Mouse (Mus musculus) activated CD4-positive, CD25-positive, alpha-beta regulatory T cell, adult 4 months (primary cell): ENCODE measurements around the gene Rspo1. TPM values are rescaled to one million over a fixed set of nuclear protein-coding genes. Genes with fewer than 3 reads are reported as not detected.

Experiments
- ATAC-seq: one replicate; pipeline ENCODE4 v1.8.0; 2017
- polyA plus RNA-seq, 2 experiments: library from polyadenylated mRNA; unstranded; fragments of 100-300 nt; shearing (Covaris generic); gene quantifications; one replicate each; pipeline ENCODE4 v1.2.1; 2017

The Rspo1 gene
- polyA plus RNA-seq, 2 experiments from 2014 or later: not detected

DNA sequence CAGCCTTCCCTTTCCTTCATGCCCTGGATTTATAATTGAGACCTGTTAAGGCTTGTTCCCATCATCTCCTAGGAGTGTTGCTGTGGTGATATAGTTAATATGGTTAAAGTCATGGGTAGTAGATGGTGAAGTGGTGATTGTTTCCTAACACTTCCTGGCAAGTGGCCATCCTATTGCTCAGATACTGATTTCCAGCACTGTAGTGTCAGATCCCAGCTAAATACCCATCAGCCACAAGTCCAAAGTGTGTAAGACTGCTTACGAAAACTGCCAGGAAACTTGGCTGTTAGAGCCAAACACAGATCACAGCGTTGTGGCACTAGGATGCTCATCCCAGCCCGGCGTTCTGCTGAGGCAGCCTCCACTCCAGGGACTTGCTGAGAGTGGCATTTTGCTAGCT lies 48.1 kb downstream of the Rspo1 start:
- ATAC-seq: no peak

DNA sequence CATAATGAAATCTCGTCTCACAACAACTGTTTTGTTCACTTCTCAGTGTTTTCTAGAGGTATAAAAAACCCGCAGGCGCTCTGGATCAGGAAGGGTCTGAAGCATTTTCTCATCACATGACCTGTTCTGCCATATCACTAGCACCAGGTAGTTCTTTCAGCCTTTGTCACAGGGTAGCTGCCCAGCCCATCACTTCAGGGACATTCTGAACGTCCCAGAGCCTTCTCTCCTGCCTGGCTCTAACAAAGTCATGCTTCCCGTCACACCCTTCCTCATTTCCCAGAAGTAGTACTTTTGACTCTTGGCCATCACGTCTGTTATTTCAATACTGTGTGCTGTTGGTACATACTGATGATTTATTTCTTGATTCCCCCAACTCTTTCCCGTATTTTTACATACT lies 58.2 kb downstream of the Rspo1 start:
- ATAC-seq: no peak

DNA sequence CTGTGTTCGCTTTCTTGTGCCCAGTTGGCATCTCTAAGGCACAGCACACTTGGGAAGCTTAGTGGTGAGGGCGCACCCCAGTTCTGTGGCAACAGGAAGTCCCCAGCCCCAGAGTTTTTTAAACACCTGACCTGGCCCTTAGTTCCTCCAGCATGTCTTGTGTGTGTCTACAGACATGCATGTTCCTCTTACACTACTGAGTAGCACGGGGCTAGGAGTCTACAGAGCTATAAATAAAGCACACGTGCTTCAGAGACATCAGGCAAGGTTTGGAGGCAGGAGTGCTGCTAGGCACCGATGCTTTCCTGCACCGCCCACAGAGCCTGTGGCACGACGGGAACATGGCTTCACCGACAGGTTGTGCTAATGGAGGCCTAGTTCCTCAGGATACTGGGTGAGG lies 69.2 kb downstream of the Rspo1 start:
- ATAC-seq: no peak

DNA sequence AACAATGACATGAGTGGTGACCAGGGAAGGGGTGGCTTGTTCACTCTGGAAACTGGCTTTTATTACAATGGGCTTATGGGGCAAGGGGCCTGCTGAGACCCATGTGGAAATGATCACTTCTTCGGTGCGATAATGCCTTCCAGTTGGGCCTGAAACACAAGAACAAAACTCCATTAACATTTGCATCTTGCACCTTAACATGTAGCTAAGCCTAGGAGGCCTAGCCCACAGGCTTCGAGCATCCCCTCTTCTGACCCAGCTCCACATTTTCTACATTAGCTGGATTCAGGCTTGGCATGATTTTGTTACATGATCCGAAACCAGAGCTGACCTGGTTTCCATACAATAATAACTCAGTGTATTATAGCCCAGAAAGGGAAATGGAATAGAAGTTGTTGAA lies 70.2 kb downstream of the Rspo1 start:
- ATAC-seq: no peak

DNA sequence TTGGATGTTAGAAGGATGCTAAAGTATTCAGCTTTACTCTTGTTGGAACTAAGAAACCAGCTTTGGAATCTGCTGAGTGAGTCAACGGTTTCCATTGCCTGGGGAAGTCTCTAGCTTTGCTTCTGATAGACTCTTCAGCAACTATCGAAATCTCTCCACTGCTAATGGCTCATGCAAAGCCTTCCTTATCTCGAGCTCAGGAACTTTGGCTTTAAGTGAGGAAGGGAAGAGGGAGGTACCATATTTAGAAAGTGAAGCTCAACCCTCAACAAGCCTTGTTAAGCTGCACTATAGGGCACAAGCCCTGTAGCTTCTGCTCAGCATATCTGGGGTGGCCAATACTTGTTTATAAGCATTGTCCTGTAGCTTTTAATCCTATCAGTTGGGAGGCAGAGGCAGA lies 71.0 kb downstream of the Rspo1 start:
- no peak for ATAC-seq

DNA sequence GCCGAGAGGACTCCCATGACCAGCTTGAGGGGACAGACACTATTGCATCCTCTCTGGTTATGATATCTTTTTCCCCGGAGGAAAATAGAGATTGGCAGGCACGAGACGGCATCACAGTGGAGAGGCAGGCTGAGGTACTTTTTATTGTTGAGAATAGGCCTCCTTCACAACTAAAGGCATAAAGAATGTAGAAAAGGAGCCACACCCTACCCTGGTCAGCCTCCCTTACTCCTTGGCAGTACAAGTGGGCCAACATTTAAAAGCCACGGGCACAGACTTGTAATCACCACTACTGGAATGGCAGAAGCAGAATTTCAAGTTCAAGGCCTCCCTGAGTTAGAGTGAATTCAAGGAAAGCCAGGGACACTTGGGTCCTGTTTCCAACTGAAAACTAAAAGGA lies 71.8 kb downstream of the Rspo1 start:
- ATAC-seq: no peak

Other genes with a start within 250 kb of the Rspo1 start
- 10 to 100 TPM; 80.2 to 94.1 TPM for gene Inpp5b, start 244.6 kb upstream of the Rspo1 start, polyA plus RNA-seq
- 10 to 100 TPM; 14.2 to 18.5 TPM for gene Mtf1, start 184.3 kb upstream of the Rspo1 start, polyA plus RNA-seq
- 1 to 10 TPM; 4.4 to 6.2 TPM for gene Yrdc, start 135.8 kb upstream of the Rspo1 start, polyA plus RNA-seq
- gene 1110065P20Rik, start 135.2 kb upstream of the Rspo1 start, polyA plus RNA-seq: 1 to 10 TPM; 3.9 to 8.0 TPM
- under 1 TPM; 0.17 to 0.20 TPM for gene Maneal, start 124.3 kb upstream of the Rspo1 start, polyA plus RNA-seq
- under 1 TPM in 1 of 2 experiments, not detected in 1; 0.30 TPM for gene Epha10, start 105.5 kb upstream of the Rspo1 start, polyA plus RNA-seq
- gene 9930104L06Rik, start 49.4 kb upstream of the Rspo1 start, polyA plus RNA-seq: 1 to 10 TPM; 6.9 to 8.9 TPM
- 10 to 100 TPM; 43.8 to 61.4 TPM for gene Cdca8, start 47.1 kb upstream of the Rspo1 start, polyA plus RNA-seq
- gene Gnl2, start 30.2 kb downstream of the Rspo1 start, polyA plus RNA-seq: 10 to 100 TPM; 60.7 to 68.3 TPM
- gene Dnali1, start 79.3 kb downstream of the Rspo1 start, polyA plus RNA-seq: not detected
- gene Snip1, start 80.2 kb downstream of the Rspo1 start, polyA plus RNA-seq: 10 to 100 TPM in 1 of 2 experiments, 1 to 10 TPM in 1; 8.2 to 10.6 TPM
- 10 to 100 TPM; 62.6 to 68.1 TPM for gene Meaf6, start 98.7 kb downstream of the Rspo1 start, polyA plus RNA-seq
- 1 to 10 TPM; 5.0 to 5.9 TPM for gene Zc3h12a, start 141.4 kb downstream of the Rspo1 start, polyA plus RNA-seq